Mouse (Mus musculus): ENCODE data around the gene Zfp800. TPM values are rescaled to one million over a fixed set of nuclear protein-coding genes. Genes with fewer than 3 reads are reported as not detected.

The Zfp800 gene
- polyA plus RNA-seq, 1 experiment from 2014 or later: 11.7 TPM

DNA sequence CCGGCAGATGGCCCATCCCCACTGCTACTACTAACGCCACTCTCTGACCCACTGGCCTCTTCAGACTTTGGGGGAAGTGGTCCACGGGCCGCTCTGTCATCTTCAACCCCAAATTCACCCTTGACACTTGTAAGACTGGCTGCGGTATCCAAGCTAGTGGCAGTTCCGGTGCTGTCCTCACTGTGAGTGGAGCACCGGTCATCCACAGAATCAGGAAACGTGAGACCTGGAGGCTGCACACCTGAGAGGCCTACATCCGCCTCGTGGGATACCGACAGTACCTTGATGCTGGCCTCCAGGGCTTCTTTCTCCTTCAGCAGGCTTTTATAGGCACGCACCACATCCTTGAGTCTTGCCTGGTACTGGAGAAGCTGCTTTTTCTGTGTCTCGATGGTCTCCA is 23.1 kb upstream of the Zfp800 start:
- WGBS: 25% methylated on average over 13 of the region's 13 CpGs
- Histone ChIP-seq H3K27me3 (ENCODE audit: insufficient read depth, poor library complexity, severe bottlenecking) (no peaks in the 10 kb centered on the region), H3K4me1 (peaks cover 45% of the 10 kb centered on the region), H3K36me3 (peaks cover 37% of the 10 kb centered on the region), H3K27ac (peak overlapping the region; percentile 83), H3K9me3 (no peaks in the 10 kb centered on the region), H3K4me3 (peak overlapping the region; percentile 86)
- no peak for DNase-seq (ENCODE audit: low spot score)

DNA sequence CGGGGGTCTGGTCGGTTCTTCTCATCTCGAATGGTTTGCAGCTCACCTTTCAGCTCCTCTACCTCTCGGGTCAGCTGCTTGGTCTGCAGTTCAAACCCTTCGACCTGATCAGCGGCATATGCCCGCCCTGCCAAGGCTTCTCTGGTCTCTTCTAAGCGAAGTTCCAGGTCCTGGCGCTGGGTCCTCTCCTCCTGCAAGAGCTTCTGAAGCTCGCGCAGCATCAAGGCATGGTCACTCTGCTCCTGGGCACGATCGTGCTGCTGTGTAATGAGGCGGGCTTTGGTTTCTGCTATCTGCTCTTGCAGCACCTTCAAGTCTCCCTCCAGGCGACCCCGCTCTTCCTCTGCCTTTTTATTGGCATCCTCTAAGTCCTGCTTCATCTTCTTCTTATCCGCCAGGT is 22.6 kb upstream of the Zfp800 start:
- DNase-seq (ENCODE audit: low spot score): no peak
- Histone ChIP-seq H3K27me3 (ENCODE audit: insufficient read depth, poor library complexity, severe bottlenecking) (no peaks in the 10 kb centered on the region), H3K27ac (no peak overlapping the region), H3K36me3 (peaks cover 37% of the 10 kb centered on the region), H3K4me3 (peak overlapping the region; percentile 86), H3K4me1 (peaks cover 41% of the 10 kb centered on the region), H3K9me3 (no peaks in the 10 kb centered on the region)
- 75% methylated on average over 17 of the region's 17 CpGs for WGBS

DNA sequence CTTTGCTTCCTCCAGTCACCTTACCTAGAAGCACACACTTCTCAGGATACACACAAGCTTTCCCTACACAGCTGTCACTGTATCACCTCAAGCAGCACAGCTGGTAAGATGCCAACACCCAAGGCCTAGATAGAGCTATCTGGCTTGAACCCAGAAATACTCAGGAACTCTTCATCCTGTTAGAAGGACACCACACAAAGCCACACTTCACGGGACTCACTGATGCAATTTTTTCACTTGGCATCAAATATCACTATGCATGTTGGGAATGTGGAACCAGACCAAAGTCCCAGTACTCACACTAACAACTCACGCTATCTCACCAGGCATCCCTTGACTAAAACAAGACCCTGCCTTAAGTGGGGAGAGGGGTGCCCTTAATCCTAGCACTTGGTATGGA is 21.9 kb upstream of the Zfp800 start:
- Histone ChIP-seq H3K4me1 (peaks cover 37% of the 10 kb centered on the region), H3K27ac (no peak overlapping the region), H3K27me3 (ENCODE audit: insufficient read depth, poor library complexity, severe bottlenecking) (no peaks in the 10 kb centered on the region), H3K36me3 (peaks cover 36% of the 10 kb centered on the region), H3K4me3 (no peak overlapping the region), H3K9me3 (no peaks in the 10 kb centered on the region)
- 79% methylated on average over 2 of the region's 2 CpGs for WGBS
- DNase-seq (ENCODE audit: low spot score): no peak

DNA sequence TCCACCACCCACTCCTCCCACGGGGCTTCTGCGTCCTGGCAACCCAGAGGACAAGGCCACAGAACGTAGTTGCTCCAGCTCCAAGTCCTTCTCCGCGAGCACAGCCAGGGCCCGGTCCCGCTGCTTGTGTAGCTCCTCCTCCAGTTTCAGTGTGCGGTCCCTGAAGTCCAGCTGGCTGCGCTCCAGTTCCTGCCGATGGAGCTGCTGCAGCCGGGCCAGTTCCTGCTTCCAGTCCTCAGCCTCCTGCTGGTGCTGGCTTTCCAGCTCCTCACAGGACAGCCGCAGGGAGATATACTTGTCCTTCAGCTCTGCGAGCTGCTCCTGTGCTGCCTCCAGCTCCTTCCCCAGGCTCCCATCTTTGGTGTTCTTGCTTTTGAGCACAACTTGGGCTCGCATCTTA is 20.6 kb upstream of the Zfp800 start:
- DNase-seq (ENCODE audit: low spot score): no peak
- H3K36me3 ChIP-seq: peaks cover 36% of the 10 kb centered on the region
- H3K9me3 ChIP-seq: no peaks in the 10 kb centered on the region
- H3K4me1 ChIP-seq: peaks cover 28% of the 10 kb centered on the region
- no peaks in the 10 kb centered on the region for H3K27me3 ChIP-seq (ENCODE audit: insufficient read depth, poor library complexity, severe bottlenecking)
- H3K4me3 ChIP-seq: no peak overlapping the region
- 86% methylated on average over 14 of the region's 14 CpGs for WGBS
- no peak overlapping the region for H3K27ac ChIP-seq

DNA sequence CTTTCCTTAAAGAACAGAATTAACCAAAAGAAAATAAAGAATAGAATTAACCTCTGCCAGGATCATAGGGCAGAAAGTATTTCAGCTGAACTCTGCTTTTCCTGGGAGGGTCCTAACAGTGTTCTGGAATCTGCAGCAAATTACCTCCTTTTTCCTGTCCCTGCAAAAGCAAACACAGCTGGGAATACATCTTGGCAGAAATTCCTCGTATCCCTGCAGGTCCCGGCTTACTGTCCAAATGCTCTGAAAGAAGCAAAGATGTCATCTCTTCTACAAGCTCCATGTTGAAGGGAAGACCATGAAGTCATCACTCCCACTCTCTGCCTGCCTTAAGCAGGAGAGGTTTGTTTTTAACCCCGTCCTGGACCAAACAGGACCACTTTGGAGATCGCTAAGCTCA is 19.2 kb upstream of the Zfp800 start:
- Histone ChIP-seq H3K27me3 (ENCODE audit: insufficient read depth, poor library complexity, severe bottlenecking) (no peaks in the 10 kb centered on the region), H3K27ac (no peak overlapping the region), H3K4me1 (peaks cover 24% of the 10 kb centered on the region), H3K9me3 (no peaks in the 10 kb centered on the region), H3K36me3 (peaks cover 36% of the 10 kb centered on the region), H3K4me3 (no peak overlapping the region)
- 81% methylated on average over 4 of the region's 4 CpGs for WGBS
- no peak for DNase-seq (ENCODE audit: low spot score)

DNA sequence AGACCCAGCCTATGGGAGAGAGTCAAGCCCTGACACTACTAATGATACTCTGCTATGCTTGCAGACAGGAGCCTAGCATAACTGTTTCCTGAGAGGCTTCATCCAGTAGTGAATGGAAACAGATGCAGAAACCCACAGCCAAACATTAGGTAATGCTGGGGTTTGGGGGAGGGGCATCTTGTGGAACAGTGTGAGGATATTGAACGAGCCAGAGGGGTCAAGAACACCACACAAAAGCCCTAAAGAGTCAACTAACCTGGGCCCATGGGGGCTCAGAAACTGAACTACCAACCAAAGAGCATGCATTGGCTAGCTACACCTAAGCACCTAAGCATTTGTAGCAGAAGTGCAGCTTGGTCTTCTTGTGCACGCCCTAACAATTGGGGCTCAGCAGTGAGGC is 13.4 kb upstream of the Zfp800 start:
- no peaks in the 10 kb centered on the region for H3K4me1 ChIP-seq
- H3K9me3 ChIP-seq: no peaks in the 10 kb centered on the region
- peaks cover 10% of the 10 kb centered on the region for H3K36me3 ChIP-seq
- H3K27me3 ChIP-seq (ENCODE audit: insufficient read depth, poor library complexity, severe bottlenecking): no peaks in the 10 kb centered on the region
- WGBS: 75% methylated on average over 2 of the region's 2 CpGs
- H3K4me3 ChIP-seq: no peak overlapping the region
- DNase-seq (ENCODE audit: low spot score): no peak
- no peak overlapping the region for H3K27ac ChIP-seq

DNA sequence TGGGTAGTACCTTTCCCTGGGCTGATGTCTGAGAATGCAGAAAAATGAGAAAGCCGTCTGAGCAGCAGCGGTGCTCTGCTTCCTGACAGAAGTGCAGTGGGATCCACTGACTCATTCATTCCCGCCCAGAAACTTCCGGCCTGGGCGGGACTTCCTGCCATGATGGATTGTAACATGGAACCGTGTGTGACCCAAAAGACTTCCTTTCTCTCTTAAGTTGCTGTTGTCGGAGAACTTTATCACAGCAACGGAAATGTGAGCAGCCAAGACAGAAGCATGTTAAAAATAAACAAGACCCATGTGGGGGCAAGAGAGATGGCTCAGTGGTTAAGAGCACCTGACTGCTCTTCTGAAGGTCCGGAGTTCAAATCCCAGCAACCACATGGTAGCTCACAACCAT is 12.2 kb upstream of the Zfp800 start:
- H3K27me3 ChIP-seq (ENCODE audit: insufficient read depth, poor library complexity, severe bottlenecking): no peaks in the 10 kb centered on the region
- no peaks in the 10 kb centered on the region for H3K4me1 ChIP-seq
- H3K4me3 ChIP-seq: no peak overlapping the region
- no peaks in the 10 kb centered on the region for H3K9me3 ChIP-seq
- H3K36me3 ChIP-seq: 0 out of 2 replicates have a peak, but pooled peaks cover under 1% of the 10 kb centered on the region
- no peak overlapping the region for H3K27ac ChIP-seq
- DNase-seq (ENCODE audit: low spot score): no peak
- 65% methylated on average over 9 of the region's 9 CpGs for WGBS

DNA sequence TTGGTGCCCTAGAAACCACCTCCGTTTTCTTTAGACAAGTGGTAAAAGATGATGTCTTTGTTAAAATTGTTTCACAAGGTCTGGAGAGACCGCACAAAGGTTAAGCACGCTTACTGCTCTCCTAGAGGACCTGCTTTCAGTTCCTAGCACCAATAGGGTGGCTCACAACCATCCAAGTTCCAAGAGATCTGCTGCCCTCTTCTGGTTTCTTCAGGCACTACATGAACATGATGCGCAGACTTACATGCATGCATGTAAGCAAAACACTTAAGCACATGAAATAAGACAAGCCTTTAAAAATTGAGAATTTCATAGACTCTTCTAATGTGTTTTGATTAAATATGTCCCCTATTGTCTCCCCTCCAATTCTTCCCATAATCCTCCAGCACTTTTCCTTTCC is 2.0 kb upstream of the Zfp800 start:
- H3K9me3 ChIP-seq: peaks cover 2% of the 10 kb centered on the region; the same call in 1 of the 2 replicates
- no peaks in the 10 kb centered on the region for H3K36me3 ChIP-seq
- DNase-seq (ENCODE audit: low spot score): no peak
- no peak overlapping the region for H3K27ac ChIP-seq
- 85% methylated on average over 4 of the region's 4 CpGs for WGBS
- H3K4me3 ChIP-seq: no peak overlapping the region
- H3K4me1 ChIP-seq: peaks cover 3% of the 10 kb centered on the region; the same call in 1 of the 2 replicates
- peaks cover 36% of the 10 kb centered on the region for H3K27me3 ChIP-seq (ENCODE audit: insufficient read depth, poor library complexity, severe bottlenecking)

DNA sequence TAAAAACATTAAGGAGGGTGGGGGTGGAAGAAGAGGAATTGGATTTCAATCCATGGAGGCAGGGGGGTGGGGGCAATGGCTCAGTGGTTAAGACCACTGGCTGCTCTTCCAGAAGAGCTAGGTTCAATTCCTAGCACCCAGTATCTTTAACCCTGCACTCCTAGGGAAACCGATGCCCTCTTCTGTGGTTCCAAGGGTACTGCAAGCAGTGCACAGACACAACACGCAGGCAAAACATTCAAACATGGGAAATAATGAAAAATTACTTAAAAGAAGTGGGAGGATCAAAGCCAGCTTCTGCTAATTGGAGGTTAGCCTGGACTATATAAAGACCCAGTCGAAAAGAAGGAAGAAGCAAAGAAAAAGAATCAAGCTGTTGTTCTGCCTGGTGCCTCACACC is 921 bp upstream of the Zfp800 start:
- Histone ChIP-seq H3K9me3 (peaks cover 2% of the 10 kb centered on the region; the same call in 1 of the 2 replicates), H3K27ac (no peak overlapping the region), H3K27me3 (ENCODE audit: insufficient read depth, poor library complexity, severe bottlenecking) (peaks cover 45% of the 10 kb centered on the region), H3K36me3 (no peaks in the 10 kb centered on the region), H3K4me1 (peaks cover 3% of the 10 kb centered on the region; the same call in 1 of the 2 replicates), H3K4me3 (no peak overlapping the region)
- WGBS: 82% methylated on average over 3 of the region's 3 CpGs
- DNase-seq (ENCODE audit: low spot score): no peak

DNA sequence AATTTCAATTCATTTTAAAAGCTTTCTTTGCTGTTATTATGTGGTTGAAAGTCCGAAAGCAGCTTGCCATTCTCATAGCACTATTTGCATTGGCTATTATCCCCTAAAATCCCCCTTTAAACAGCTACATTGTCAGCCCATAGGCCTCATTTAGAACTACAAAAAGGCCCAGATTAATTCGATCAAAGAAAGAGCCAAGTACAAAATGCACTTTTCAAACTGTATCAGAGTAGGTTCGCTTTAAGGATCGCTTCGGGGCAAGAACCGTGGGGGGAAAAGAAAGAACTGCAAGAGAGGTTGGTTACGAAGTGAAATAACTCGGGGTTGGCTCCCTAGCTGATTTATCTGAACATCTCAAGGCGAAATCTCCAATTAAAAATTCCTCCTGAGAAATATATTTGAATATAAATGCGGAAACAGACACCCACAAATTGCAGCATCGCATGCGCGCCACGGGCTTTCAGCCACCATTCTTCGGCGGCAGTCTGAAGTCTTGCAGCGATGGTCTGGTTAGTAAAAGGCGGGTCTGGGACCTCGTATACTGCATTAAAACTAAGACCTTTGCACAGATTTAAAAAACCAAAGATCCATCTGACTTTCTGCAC is 850 bp downstream of the Zfp800 start:
- peak overlapping the region; percentile 59 for H3K4me3 ChIP-seq
- H3K9me3 ChIP-seq: peaks cover 2% of the 10 kb centered on the region; the same call in 1 of the 2 replicates
- H3K27me3 ChIP-seq (ENCODE audit: insufficient read depth, poor library complexity, severe bottlenecking): peaks cover 49% of the 10 kb centered on the region
- H3K27ac ChIP-seq: no peak overlapping the region
- no peak for DNase-seq (ENCODE audit: low spot score)
- WGBS: 4% methylated on average over 19 of the region's 19 CpGs
- no peaks in the 10 kb centered on the region for H3K36me3 ChIP-seq
- peaks cover 3% of the 10 kb centered on the region; the same call in 1 of the 2 replicates for H3K4me1 ChIP-seq

DNA sequence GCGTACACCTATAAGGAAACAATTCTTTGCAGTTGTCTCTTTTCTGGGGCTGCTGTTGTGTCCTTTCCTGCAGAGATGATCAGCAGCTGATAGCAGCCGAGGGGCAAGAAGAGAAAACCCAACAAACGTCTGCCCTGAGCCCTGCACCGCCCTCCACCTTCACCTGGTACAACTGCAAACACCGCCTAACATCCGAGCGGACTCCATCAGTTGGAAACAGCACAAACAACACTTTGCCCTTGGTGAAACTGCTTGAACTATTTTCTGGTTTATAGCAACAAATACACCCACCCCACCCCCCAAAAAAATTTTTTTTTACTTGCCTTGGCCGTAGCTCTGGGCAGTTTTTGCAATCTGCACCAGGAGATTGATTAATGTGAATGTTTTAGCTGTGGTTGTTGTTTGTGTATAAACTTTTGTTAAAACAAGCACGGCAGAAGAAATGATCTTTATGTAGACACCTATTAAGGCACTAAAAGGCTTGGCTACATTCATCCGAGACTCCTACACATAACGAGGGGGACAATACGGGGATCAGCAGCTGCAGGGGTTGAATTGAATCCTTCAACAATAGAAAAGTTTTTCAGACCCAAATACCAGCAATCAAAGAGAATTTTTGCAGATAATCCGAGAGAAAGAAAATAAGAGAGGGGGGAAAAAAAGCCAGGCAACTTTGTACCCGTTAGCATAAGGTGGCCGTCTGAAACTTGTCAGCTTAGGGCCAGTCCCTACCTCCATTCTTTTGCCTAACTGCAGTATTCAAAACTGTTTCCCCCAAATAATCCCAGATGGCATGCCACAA is 1.6 kb downstream of the Zfp800 start:
- WGBS: 29% methylated on average over 15 of the region's 15 CpGs
- H3K9me3 ChIP-seq: peaks cover 2% of the 10 kb centered on the region; the same call in 1 of the 2 replicates
- peaks cover 49% of the 10 kb centered on the region for H3K27me3 ChIP-seq (ENCODE audit: insufficient read depth, poor library complexity, severe bottlenecking)
- peak overlapping the region; percentile 59; the same call in 1 of the 2 replicates for H3K4me3 ChIP-seq
- H3K36me3 ChIP-seq: no peaks in the 10 kb centered on the region
- DNase-seq (ENCODE audit: low spot score): no peak
- no peak overlapping the region for H3K27ac ChIP-seq
- H3K4me1 ChIP-seq: peaks cover 3% of the 10 kb centered on the region; the same call in 1 of the 2 replicates

DNA sequence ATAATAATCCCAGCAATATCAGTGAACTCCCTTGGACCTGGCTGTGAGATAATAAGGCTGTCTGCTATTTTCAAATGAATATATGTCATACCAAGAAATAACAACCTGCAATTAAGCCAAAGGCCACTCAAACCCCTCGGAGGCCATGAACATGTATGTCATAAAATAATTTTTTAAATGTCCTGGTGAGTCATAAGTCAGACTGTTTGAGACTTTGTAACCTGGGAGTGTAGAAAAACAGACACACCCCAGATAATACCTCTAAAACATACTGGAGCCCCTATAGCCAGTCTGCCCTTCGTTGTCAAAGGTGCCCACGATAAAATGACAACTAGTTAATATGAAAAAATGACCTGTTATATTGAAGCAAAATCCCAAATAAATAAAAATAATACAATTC is 8.8 kb downstream of the Zfp800 start:
- no peaks in the 10 kb centered on the region for H3K9me3 ChIP-seq
- WGBS: 76% methylated on average over 3 of the region's 3 CpGs
- H3K4me3 ChIP-seq: no peak overlapping the region
- no peaks in the 10 kb centered on the region for H3K36me3 ChIP-seq
- no peak for DNase-seq (ENCODE audit: low spot score)
- no peak overlapping the region for H3K27ac ChIP-seq
- no peaks in the 10 kb centered on the region for H3K4me1 ChIP-seq
- peaks cover 8% of the 10 kb centered on the region for H3K27me3 ChIP-seq (ENCODE audit: insufficient read depth, poor library complexity, severe bottlenecking)

DNA sequence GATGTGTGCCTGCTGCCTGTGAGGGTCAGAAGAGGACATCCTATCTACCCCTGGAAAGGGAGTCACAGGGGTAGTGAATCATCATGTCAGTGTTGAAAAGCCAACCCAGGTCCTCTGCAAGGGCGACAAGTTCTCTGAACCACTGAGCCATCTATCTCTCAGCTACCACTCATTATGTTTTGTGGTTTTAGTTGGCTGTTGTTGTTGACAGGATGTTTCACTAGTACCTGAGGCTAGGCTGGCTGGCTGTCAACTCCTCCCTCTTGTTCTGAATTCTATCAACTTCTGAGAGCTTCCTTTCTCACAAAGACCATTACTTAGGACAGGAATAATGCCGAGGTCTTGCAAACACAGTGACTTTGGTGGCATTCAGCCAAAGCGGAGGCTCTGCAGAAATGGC is 12.6 kb downstream of the Zfp800 start:
- no peaks in the 10 kb centered on the region for H3K36me3 ChIP-seq
- H3K27ac ChIP-seq: no peak overlapping the region
- H3K4me3 ChIP-seq: no peak overlapping the region
- H3K4me1 ChIP-seq: no peaks in the 10 kb centered on the region
- DNase-seq (ENCODE audit: low spot score): no peak
- no peaks in the 10 kb centered on the region for H3K27me3 ChIP-seq (ENCODE audit: insufficient read depth, poor library complexity, severe bottlenecking)
- H3K9me3 ChIP-seq: no peaks in the 10 kb centered on the region
- WGBS: 75% methylated on average over 3 of the region's 3 CpGs
